Mouse (Mus musculus) E14TG2a.4 (cell line): ENCODE results near the gene Itpr1.

Experiments
- H3K27me3 ChIP-seq: 2 replicates; pipeline ENCODE4 v1.6.1; 2014; ENCODE audit warnings: low read length, control low read depth; ENCODE audit not compliant: insufficient read depth
- H3K36me3 ChIP-seq: 2 replicates; pipeline ENCODE4 v1.6.1; 2014; ENCODE audit warnings: low read length, control low read depth; ENCODE audit not compliant: insufficient read depth
- H3K4me1 ChIP-seq: replicated peaks from 2 replicates; pipeline ENCODE4 v1.6.1; 2014; ENCODE audit warnings: low read depth, low read length, control low read depth
- H3K4me3 ChIP-seq: replicated peaks from 2 replicates; pipeline ENCODE4 v1.5.1; 2014; ENCODE audit warnings: mild to moderate bottlenecking, low read length
- H3K9me3 ChIP-seq: 2 replicates; pipeline ENCODE4 v1.6.1; 2014; ENCODE audit warnings: low read length, control low read depth
- CTCF ChIP-seq: conservative IDR thresholded peaks from 2 replicates; pipeline ENCODE4 v1.5.1; 2014; ENCODE audit warnings: low read length
- NANOG ChIP-seq: IDR thresholded peaks from 2 replicates; pipeline ENCODE4 v1.6.1; 2014; ENCODE audit warnings: borderline replicate concordance, low read length, mixed read lengths
- POU5F1 ChIP-seq: IDR thresholded peaks from 2 replicates; pipeline ENCODE4 v1.6.1; 2014; ENCODE audit warnings: low read length, borderline replicate concordance

Gene Itpr1

DNA sequence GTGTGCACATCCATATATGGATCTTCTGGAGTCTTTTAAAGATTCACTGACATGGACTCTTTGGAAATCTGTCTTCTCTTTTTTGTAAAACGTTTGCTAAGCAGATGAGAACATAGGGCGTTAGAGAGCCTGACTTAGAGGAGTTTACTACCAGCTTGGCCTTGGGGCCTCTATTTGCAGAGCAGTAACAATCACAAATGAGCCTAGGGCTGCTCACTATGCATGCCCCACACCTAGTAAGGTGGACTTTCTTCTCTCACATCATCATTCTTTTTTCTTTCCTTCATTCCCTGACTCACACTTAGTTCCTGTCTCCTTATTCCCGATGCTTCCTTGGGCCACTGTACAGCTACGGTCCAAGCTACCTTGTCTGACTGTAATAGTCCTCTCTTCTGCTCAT, 325.5 kb downstream of the Itpr1 start:
- H3K36me3 ChIP-seq = peaks cover 35% of the 10 kb centered on the region
- TF ChIP-seq POU5F1 = no peak
- TF ChIP-seq NANOG = no peak
- no peak for TF ChIP-seq CTCF
- peaks cover 15% of the 10 kb centered on the region for H3K4me1 ChIP-seq
- no peaks in the 10 kb centered on the region for H3K9me3 ChIP-seq
- no peaks in the 10 kb centered on the region for H3K27me3 ChIP-seq
- H3K4me3 ChIP-seq = no peak overlapping the region

DNA sequence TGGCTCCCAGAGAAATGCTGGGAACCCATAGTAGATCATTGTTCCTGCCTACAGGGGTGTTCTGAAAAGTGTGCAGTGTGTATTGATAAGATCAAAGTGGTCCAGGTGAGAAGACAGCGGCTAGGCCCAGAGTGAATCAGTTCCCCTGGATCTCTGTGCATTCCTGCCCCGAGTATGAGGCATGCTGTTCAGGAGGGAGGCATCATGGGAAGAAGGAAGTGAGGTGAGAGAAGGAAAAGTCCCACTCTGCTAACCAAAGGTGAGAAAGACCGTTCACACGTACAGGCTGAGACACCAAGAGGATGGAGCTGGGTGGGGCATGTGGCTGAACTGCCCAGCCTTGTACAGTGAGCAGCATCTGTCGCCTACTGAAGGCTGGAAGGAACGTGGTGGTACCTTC, 327.5 kb downstream of the Itpr1 start:
- Histone ChIP-seq H3K4me1 (peaks cover 22% of the 10 kb centered on the region), H3K9me3 (no peaks in the 10 kb centered on the region), H3K27me3 (no peaks in the 10 kb centered on the region), H3K4me3 (no peak overlapping the region), H3K36me3 (peaks cover 40% of the 10 kb centered on the region)
- TF ChIP-seq POU5F1 (no peak), NANOG (no peak), CTCF (no peak)

DNA sequence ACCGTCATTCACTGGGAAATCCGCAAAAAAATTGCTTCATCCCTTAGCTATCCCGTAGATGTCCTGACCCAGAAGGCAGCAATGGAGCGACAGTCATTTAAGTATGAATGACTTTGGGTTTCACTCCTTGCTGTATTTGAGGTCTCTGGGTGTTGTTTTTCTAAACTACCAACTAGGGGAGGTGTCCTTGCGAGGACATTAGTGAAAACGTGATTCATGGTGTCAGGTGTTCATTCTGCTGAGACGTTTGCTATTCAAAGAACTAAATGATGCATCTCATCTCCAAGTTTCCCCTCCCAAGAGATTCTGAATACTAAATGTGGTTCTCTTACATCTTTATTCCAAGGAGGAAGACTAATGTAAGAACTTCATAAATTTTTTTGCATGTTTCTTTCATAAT, 332.0 kb downstream of the Itpr1 start:
- no peak overlapping the region for H3K4me3 ChIP-seq
- H3K9me3 ChIP-seq = no peaks in the 10 kb centered on the region
- H3K4me1 ChIP-seq = peaks cover 25% of the 10 kb centered on the region
- no peaks in the 10 kb centered on the region for H3K27me3 ChIP-seq
- TF ChIP-seq POU5F1 (no peak), CTCF (no peak), NANOG (no peak)
- H3K36me3 ChIP-seq = peaks cover 37% of the 10 kb centered on the region

DNA sequence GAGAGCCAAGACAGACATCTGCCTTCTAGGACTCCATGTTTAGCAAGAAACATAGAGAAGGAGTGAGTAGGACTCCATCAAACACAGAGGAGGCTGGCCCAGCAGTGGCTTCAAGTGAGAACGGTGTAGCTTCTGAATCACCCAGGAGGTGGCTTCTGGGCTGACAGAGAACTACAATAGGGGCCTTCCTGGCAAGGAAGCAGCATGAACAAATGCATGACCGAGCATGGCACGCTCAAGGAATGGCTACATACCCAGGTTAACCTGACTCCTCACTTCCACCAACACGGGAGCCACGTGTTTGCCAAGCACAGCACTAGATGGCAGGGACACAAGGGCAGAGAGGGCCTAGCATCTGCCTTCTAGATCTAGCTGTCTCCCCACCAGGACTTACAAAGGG, 332.6 kb downstream of the Itpr1 start:
- TF ChIP-seq POU5F1 = no peak
- TF ChIP-seq NANOG = no peak
- TF ChIP-seq CTCF = no peak
- H3K27me3 ChIP-seq = no peaks in the 10 kb centered on the region
- no peak overlapping the region for H3K4me3 ChIP-seq
- H3K36me3 ChIP-seq = peaks cover 33% of the 10 kb centered on the region
- peaks cover 25% of the 10 kb centered on the region for H3K4me1 ChIP-seq
- H3K9me3 ChIP-seq = no peaks in the 10 kb centered on the region

DNA sequence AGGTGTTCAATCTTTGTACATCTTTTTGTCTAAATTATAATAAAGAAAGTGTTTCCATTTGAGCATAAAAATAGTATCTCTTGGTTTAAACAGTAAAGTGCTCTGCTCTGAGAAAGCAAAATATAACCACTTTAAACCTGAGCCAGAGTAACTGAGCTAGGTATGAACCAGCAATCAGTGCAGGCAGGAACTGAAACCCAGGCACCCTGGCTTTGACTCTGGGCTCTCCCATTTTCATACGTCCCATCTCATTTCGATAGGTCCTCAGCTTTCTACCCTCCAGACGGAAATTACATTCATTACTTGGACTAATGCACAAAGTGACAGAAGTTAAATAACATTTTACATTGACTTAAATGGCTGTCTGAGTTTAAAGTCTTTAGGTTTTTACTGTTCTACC, 335.5 kb downstream of the Itpr1 start:
- H3K9me3 ChIP-seq = no peaks in the 10 kb centered on the region
- H3K27me3 ChIP-seq = no peaks in the 10 kb centered on the region
- peaks cover 29% of the 10 kb centered on the region for H3K4me1 ChIP-seq
- TF ChIP-seq CTCF (no peak), NANOG (no peak), POU5F1 (no peak)
- H3K36me3 ChIP-seq = peaks cover 17% of the 10 kb centered on the region
- no peak overlapping the region for H3K4me3 ChIP-seq

DNA sequence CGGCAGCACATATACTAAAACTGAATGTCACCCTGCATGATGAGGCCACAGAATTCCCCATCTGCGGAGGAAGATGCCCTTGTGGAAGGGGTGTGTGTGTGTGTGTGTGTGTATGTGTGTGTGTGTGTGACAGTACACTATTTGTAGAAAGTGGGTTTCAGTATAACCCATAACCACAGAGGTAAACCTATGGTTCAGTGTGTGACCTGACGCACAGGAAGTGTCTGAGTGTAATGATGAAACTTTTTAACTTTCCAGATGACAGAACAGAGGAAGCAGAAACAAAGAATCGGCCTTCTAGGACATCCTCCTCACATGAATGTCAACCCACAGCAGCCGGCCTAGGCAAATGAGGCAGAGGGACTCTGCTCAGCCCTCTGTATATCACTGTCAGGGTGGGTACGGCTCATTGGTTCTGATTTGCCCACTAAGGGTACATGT, 336.6 kb downstream of the Itpr1 start:
- Histone ChIP-seq H3K27me3 (no peaks in the 10 kb centered on the region), H3K9me3 (no peaks in the 10 kb centered on the region), H3K36me3 (peaks cover 15% of the 10 kb centered on the region), H3K4me1 (peaks cover 18% of the 10 kb centered on the region), H3K4me3 (no peak overlapping the region)
- TF ChIP-seq NANOG = no peak
- no peak for TF ChIP-seq POU5F1
- TF ChIP-seq CTCF = no peak

DNA sequence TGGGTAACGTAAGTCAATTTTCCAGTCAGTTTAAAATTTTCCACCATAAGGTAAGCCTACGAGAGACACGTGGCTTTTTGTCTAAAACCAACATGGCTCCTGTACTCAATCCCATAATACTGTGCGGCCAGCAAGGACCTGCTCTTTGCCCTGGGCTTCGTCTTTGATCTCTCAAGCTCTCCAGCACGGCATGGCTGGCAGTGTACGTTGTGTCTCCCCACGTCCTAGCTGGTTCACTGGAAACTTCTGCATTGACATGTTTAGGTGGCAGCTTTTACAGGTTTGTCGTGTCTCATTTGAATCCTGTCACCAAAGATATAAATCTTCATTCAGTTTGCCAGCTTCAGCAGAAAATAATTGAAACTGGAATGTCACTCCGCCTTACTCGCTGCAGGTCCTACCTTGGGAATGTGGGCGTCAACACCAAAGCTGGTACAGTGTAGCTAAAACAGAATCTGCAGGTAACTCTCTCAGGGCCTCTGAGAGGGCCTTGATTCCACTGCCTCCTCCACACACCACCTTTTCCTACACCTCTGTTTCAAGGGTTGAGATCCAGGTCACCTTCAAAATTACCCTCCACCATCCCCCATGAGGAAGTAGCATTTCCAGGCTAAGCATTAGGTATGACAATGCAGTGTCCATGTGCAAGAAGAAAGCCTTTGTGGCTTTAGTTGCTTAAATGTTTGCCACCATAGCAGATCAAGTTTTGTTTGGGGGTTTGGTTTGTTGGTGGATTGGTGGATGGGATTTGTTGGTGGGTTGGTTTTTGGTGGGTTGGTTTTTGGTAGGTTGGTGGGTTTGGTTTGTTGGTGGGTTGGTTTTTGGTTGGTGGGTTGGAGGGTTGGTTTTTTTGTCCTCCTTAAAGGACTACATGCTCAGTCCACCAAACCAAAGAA, 339.1 kb downstream of the Itpr1 start:
- TF ChIP-seq CTCF (no peak), NANOG (no peak), POU5F1 (no peak)
- H3K4me3 ChIP-seq = no peak overlapping the region
- H3K9me3 ChIP-seq = no peaks in the 10 kb centered on the region
- peaks cover 16% of the 10 kb centered on the region; the same call in 1 of the 2 replicates for H3K4me1 ChIP-seq
- H3K36me3 ChIP-seq = 0 out of 2 replicates have a peak, but pooled peaks cover 5% of the 10 kb centered on the region
- no peaks in the 10 kb centered on the region for H3K27me3 ChIP-seq

DNA sequence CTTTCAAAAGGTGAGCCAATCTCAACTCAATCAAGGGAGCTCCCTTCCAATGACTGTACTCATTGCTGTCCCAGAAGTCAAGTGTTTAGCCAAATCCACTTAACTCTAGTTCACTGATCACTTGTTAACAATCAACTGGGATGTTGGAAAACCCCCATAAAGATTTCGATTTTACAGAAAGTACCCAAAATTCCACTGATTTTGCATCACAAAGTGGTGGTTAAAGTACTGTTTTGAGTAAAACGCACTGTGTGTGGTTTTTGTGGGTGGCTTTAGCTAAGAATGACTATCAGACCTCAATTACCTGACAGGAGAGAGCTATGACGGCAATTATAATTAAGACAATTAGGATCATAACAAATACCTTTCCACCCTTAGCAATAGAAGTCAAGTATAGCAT, 340.1 kb downstream of the Itpr1 start:
- H3K4me3 ChIP-seq = no peak overlapping the region
- no peak for TF ChIP-seq CTCF
- TF ChIP-seq NANOG = no peak
- TF ChIP-seq POU5F1 = no peak
- H3K36me3 ChIP-seq = 0 out of 2 replicates have a peak, but pooled peaks cover 3% of the 10 kb centered on the region
- no peaks in the 10 kb centered on the region for H3K9me3 ChIP-seq
- peaks cover 25% of the 10 kb centered on the region for H3K4me1 ChIP-seq
- H3K27me3 ChIP-seq = no peaks in the 10 kb centered on the region
